Mouse (Mus musculus) cerebellum, postnatal 14 days (tissue): Measurements from ENCODE around the gene Sh3glb1.

ENCODE experiments used
- DNase-seq, 2 experiments: peaks; one replicate each; pipeline ENCODE4 v3.0.0; 2021; ENCODE audit warnings: mixed read lengths in 2 of 2

Gene Sh3glb1

DNA sequence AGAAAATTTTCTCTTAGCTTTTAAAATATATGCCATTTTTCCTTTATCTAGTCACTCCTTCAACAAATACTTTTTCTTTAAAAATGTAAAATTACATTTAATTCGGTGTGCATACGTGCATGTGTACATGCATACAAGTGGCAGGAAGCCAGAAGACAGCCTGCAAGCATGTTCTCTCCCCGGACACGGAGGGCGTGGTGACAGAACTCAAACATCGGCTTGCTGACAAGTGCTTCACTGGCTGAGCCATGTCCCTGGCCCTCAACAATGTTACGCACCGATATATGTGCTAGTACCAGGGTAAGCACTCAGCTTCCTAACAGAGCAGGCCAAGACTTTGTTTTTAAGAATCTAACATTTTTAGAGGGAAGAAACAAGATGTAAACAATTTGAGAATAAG, 5.5 kb downstream of the Sh3glb1 start:
- no peak for DNase-seq

- DNase-seq = no peak
These were observed 6.0 kb downstream of the Sh3glb1 start for GRCm38 (mm10) chr3:144714126-144714525.

DNA sequence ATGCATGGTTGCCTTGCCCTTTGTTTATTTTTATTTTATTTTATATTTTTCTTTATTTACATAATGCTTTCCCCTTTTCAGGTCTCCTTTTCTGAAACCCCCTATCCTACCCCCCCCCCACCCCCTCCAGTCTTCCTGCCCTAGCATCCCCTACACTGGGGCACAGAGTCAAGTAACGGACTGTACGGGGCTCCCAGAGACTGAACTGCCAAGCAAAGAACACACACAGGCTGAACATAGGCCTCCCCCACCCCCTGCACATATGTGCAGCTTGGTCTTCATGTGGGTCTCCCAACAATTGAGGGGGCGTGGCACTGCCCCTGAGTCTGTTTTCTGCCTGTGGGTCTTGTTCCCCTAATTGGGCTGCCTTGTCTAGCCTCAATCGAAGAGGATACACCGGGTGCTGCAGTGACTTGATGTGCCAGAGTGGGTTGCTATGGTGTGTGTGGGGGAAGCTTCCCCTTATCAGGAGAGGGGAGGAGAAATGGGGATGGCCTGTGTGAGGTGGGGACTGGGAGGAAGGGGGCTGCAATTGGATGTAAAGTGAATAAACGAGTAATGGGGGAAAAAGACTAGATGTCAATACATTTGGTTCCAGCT, 8.4 kb downstream of the Sh3glb1 start:
- DNase-seq = no peak

DNA sequence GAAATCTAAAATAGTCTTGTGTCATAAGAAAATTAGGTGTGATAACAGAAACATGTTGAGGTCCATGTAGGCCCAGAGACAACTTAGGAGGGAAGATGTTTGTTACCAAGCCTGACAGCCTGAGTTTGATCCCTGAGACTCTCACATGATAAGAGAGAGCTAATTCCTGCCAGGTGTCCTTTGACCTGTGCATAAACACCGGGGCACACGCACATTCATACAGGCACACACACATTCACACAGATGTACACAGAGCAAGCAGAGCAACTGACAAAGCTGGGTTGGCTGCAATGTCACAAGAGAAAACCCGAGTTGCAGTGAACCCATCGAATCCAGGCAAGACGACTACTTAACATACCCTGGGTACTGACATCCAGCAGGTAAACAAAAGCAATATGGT, 11.5 kb downstream of the Sh3glb1 start:
- DNase-seq = no peak

DNA sequence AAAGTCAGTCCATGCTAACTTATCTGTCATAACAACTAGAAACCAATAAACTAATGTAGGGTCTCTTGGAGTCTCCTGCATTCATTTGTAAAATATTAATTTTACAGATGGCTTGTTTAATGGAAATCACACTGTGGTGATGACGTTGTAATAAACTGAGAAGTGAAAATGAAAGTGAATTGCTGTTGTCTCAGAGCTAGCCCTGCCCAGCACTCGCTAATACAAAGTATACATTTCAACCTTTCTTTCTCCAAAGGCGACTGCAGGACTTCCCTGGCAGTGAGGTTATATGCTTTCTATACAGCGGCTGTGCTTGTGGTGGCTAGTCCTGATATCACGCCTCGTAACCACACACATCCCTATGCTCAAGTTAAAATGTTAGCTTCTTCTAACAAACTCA, 16.2 kb downstream of the Sh3glb1 start:
- no peak for DNase-seq

- no peak for DNase-seq
These were observed 21.2 kb downstream of the Sh3glb1 start for GRCm38 (mm10) chr3:144698790-144699433.

- DNase-seq = no peak
These were observed 22.2 kb downstream of the Sh3glb1 start for GRCm38 (mm10) chr3:144697942-144698341.

GRCm38 (mm10) chr3:144697154-144697553, 23.0 kb downstream of the Sh3glb1 start:
- DNase-seq = no peak

DNA sequence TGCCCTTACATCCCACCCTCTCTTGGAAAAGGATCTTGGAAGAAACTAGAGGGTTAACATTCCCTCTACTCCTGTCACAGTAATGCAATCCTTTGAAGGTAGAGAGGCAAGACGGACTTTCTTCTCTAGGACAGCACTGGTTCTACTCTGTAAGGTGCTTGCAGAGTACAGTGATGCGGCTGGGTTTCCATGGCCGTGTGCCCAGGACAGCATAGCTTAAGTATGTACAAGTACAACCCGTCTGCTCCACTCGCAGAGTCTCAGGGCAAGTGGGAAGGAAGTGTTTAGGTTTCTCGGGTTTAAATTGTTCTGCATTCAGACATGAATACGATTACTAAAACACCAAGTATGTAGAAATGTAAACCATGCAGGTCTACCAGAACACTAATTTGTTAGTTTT, 25.2 kb downstream of the Sh3glb1 start:
- DNase-seq = no peak

GRCm38 (mm10) chr3:144694040-144694439, 26.1 kb downstream of the Sh3glb1 start:
- DNase-seq = no peak

DNA sequence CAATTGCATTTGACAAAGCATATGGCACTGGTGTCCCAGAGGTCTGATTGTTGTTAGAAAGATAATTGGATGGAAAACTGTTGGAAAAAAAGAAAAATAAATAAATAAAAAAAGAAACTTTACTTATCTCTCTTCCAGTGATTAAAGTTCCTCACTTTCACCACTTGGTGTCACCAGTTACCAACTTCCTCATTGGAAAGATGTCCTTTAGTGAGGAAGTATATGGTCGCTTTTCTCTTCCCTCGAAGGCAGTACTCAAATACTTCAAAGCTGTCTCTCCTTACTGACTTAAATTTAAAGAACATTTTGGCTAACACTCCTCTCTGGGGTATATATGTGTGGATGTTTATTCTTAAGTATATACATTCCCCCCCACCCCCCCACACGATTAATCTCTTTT, 28.1 kb downstream of the Sh3glb1 start:
- DNase-seq = peak in 1 of 2 experiments; percentile 22

DNA sequence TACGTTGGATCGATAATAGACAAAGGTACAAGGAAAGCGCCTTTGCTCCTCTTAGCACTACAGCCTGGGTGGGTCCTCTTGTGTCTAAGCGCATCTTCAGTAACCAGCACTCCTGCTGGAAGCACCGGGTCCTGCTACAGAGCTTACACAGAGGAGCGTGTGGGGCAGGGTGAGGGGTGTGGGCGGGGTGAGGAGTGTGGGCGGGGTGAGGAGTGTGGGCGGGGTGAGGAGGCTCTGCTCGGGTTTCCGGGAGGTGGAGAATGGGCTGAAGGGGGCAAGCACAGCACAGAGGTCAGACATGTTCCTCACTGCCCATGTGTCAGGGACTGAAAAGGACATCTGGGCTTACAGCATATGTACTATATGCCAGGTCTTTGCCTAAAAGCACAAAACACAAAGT, 30.9 kb downstream of the Sh3glb1 start:
- DNase-seq = peak in 1 of 2 experiments; percentile 27

GRCm38 (mm10) chr3:144688284-144688683, 31.9 kb downstream of the Sh3glb1 start:
- DNase-seq = no peak

DNA sequence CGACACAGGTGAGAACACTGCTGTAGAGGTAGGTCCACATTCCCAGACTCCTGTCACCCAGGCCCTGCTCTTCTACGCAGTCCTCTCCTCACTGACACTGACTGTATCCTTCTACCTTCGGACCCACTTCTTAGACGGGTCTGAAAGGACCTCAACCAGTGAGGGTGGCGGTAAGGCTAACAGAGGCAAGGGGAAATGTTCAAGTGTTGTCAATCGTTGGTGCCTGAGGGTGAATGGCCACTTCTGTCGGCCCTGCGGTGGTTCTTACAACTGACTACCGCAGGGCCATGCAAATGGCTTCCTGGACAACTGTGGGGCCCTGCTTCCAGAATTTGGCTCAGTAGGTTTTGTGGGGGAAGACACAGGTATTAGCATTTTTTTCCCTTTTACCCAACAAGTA, 32.5 kb downstream of the Sh3glb1 start:
- no peak for DNase-seq

- DNase-seq = no peak
These were observed 34.0 kb downstream of the Sh3glb1 start for GRCm38 (mm10) chr3:144686146-144686545.

DNA sequence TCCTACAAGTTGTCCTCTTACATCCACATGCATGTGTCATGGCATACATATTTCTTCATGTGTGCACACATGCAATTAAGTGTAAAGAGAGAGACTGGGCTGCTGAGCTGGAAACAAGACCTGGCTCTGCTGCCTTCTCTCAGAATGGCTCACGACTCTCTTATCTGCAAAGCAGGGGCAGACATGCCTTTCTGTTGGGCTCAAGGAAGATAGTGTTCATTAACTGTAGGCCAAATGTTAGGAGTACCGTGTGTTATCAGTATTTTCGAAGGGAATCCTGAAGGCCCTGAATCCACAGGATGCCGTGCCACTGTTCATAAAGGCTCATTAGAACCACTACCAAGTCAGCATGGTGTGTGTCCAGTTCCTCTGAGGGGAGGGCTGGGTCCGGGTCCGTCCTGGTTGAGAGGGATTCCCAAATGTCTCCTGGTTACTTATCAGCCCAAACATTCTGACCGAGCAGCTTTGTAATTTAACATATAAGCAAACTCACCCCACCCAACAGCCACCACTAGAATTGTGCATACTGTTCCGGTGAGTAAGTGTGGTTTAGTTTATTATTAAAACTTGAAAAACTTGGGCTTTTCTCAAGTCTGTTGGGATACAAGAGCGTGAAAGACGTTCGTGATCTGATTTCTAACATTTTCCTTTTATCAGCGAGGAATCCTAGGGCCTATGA, 36.9 kb downstream of the Sh3glb1 start:
- DNase-seq = no peak

GRCm38 (mm10) chr3:144681542-144681941, 38.6 kb downstream of the Sh3glb1 start:
- no peak for DNase-seq

DNA sequence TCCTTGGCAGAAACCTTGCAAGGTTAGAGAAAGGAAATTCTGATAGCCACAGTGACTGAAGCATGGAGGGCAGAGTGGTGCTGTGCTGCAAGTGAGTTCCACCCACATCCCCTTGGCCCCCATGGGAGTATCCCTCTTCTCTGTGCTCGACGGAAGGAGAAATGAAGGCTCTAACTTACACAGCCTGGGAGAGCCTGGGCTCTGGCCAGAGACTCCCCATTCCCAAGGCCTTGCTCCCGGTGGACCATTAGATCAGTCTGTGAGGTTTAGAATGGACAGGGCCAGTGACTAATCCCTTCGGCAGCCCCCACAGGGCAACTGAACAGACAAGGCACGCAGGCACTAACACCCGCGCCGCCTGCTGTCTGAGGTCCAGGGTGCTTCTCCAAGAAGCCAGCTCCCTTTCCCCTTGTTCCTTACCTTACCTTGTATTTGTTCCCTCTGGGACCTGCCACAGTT, 40.4 kb downstream of the Sh3glb1 start:
- DNase-seq = no peak

DNA sequence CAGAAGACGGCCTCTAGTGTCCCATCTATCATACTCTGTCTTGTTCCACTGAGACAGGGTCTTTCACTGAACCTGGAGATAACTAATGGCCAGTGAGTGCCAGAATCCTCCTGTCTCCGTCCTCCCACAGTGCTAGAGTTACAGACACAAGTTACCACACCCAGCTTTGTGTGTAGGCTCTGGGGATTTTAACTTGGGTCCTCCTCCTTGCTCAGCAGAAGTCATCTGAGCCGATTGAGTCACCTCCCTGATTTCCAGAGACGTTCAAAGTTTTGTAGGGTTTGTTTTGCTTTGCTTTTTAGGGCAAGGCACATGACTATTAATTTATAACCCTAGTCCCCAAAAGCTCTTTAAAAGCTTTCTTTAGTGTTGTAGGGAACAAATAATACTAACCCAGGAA, 41.0 kb downstream of the Sh3glb1 start:
- DNase-seq = no peak

DNA sequence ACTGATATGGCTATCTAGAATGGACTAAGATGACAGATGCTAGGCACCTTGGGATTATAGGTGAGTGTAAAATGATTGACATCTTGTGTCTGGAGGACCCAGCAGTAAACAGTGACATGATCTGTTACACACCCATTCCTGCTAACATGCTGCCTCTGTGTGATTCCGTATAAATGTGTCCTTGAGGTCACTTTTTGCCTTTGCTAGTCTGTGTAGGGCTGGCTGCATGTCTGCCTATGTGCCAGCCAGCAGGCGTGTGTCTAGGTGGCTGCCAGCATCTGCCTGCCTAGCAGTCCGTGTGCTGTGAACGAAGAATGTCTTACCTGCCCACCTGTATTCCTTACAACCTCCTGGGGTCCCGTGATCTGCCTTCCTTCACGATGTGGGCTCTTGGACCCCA, 42.4 kb downstream of the Sh3glb1 start:
- no peak for DNase-seq

DNA sequence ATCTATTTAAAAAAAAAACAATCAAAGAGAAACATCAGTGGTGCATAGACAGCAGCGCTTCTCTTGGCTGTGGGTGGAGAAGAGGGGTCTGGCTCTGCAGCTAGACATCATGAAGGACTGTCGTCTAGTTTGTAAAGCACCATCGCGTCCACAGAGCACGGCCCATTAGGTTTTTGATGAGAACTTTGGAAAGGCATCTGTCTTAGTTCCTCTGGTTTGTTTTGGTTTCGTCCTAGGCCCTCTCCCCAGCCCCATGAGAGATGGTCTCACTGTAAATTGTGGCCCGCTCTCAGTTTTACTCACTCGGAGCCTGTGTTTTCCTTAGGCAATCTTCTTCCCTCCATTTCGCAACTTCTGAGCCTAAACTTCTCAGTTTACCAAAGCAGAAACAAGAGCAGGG, 43.9 kb downstream of the Sh3glb1 start:
- DNase-seq = no peak

- no peak for DNase-seq
These were observed 48.1 kb downstream of the Sh3glb1 start for GRCm38 (mm10) chr3:144672016-144672415.

DNA sequence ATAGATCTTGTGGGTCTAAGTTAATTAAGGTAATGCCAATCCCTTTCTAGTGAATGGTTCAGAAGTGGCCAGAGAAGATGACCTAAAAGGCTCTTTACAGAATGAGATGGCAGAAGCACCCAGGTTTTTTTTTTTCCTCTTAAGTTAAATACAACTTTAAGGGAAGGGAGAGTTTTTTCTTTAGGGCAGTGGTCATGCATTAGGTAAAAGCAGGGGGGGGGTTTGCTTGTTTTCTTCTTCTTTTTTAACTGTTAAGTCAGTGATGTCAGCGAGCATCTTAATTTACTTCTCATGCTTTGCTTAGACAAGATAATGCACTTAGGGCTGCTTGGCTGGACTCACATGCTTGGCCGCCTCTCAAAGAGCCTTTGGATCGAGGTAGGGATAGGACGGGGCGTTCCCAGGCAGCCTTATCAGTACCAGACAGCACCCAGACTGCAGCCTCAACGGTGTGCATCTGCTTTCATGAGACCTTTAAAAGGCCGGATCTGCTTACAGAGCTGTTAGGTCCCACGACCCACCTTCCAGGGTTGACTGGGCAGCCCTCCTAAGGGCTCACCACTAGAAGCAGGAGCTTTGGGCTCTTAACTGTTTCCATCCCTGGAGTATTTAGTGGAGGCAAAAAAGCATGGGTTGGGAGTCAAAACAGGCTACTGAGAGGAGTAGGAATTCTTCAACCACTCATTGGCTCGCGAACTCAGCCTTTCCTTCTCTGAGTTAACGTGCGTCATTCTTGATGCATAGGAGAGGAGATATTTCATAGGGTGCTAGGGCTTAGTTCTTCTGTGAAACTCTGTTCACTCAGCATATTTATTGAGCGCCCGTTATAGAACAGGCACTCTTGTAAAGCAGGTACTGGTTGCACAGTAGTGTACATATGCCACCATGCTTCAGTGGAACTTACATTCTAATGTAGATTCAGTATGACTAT, 49.9 kb downstream of the Sh3glb1 start:
- DNase-seq = no peak
